Mouse (Mus musculus) neural tube, embryonic 11.5 days (tissue): Measurements from ENCODE around the gene Snrpg. TPM values are rescaled to one million over a fixed set of nuclear protein-coding genes. Genes with fewer than 3 reads are reported as not detected.
"Not testable (repeated sequence)": the region's sequence is repeated elsewhere in the genome, so short reads cannot be mapped to it uniquely, and the experiment has no call there.

Experiments
- ATAC-seq: fragments of 200-750 bp; cut with Nextera tagmentation; 2 replicates; pipeline ENCODE4 v1.8.0; 2017; ENCODE audit warnings: moderate number of reproducible peaks, mild to moderate bottlenecking, moderate TSS enrichment, moderate library complexity; ENCODE audit not compliant: insufficient read depth, low FRiP score, low TSS enrichment
- DNase-seq: peaks from one replicate; pipeline ENCODE4 v3.0.0-alpha.2; 2015; ENCODE audit warnings: low spot score
- H3K27ac ChIP-seq: fragments of 300-500 bp; sonication (generic); 2 replicates; pipeline ENCODE4 v1.5.1; 2014; ENCODE audit warnings: low read depth, mild to moderate bottlenecking, low read length
- H3K27me3 ChIP-seq: fragments of 300-500 bp; sonication (generic); 2 replicates; pipeline ENCODE4 v1.6.1; 2014; ENCODE audit warnings: mild to moderate bottlenecking, low read length, mixed read lengths; ENCODE audit not compliant: control insufficient read depth, insufficient read depth
- H3K36me3 ChIP-seq: fragments of 300-500 bp; sonication (generic); 2 replicates; pipeline ENCODE4 v1.6.1; 2014; ENCODE audit warnings: mild to moderate bottlenecking, low read length, moderate library complexity, mixed read lengths; ENCODE audit not compliant: control insufficient read depth, insufficient read depth
- H3K4me1 ChIP-seq: fragments of 300-500 bp; sonication (generic); 2 replicates; pipeline ENCODE4 v1.6.1; 2014; ENCODE audit warnings: low read length, mixed read lengths; ENCODE audit not compliant: control insufficient read depth, insufficient read depth
- H3K4me2 ChIP-seq: fragments of 300-500 bp; sonication (generic); 2 replicates; pipeline ENCODE4 v1.6.1; 2014; ENCODE audit warnings: low read depth, mild to moderate bottlenecking, moderate library complexity
- H3K4me3 ChIP-seq: fragments of 300-500 bp; sonication (generic); 2 replicates; pipeline ENCODE4 v1.5.1; 2014; ENCODE audit warnings: low read depth, low read length
- H3K9ac ChIP-seq: fragments of 300-500 bp; sonication (generic); 2 replicates; pipeline ENCODE4 v1.6.1; 2014; ENCODE audit warnings: mild to moderate bottlenecking, low read length
- H3K9me3 ChIP-seq: fragments of 300-500 bp; sonication (generic); 2 replicates; pipeline ENCODE4 v1.6.1; 2016; ENCODE audit warnings: low read length; ENCODE audit not compliant: control insufficient read depth
- WGBS: fragments of 180-500 bp; shearing (Covaris S2); extraction: QIAGEN DNeasy Blood & Tissue Kit; methylation state at CpG from one replicate; pipeline ENCODE4 v1.1.7; 2014; 5-methylcytosine and 5-hydroxymethylcytosine counted together
- polyA plus RNA-seq: library from polyadenylated mRNA; unstranded; fragments of >200 nt; fragmentation: Nextera tagmentation; extraction: Ambion mirVana; gene quantifications from 2 replicates; pipeline ENCODE4 v1.2.1, GENCODE M21; 2014

Snrpg gene
- polyA plus RNA-seq, 1 experiment from 2014 or later: 658 TPM

GRCm38 (mm10) chr6:86371950-86372516 lies 929 bp downstream of the Snrpg start:
- H3K27ac ChIP-seq: peak overlapping the region; percentile 83
- peak overlapping the region; percentile 89 for H3K4me2 ChIP-seq
- peak overlapping the region; percentile 88 for H3K9ac ChIP-seq
- peaks cover 13% of the 10 kb centered on the region for H3K4me1 ChIP-seq
- 5% methylated on average over 12 of the region's 12 CpGs for WGBS
- H3K36me3 ChIP-seq: peaks cover 5% of the 10 kb centered on the region
- ATAC-seq (no peak), DNase-seq (no peak)
- H3K4me3 ChIP-seq: peak overlapping the region; percentile 76
- no peaks in the 10 kb centered on the region for H3K9me3 ChIP-seq
- H3K27me3 ChIP-seq: no peaks in the 10 kb centered on the region

GRCm38 (mm10) chr6:86373556-86373955 lies 2.5 kb downstream of the Snrpg start:
- DNase-seq: no peak
- Histone ChIP-seq H3K9ac (no peak overlapping the region), H3K4me2 (no peak overlapping the region), H3K9me3 (no peaks in the 10 kb centered on the region), H3K4me1 (peaks cover 13% of the 10 kb centered on the region), H3K4me3 (no peak overlapping the region), H3K27me3 (no peaks in the 10 kb centered on the region), H3K36me3 (peaks cover 12% of the 10 kb centered on the region), H3K27ac (no peak overlapping the region)
- 96% methylated on average over 6 of the region's 6 CpGs for WGBS
- no peak for ATAC-seq

- peaks cover 14% of the 10 kb centered on the region for H3K36me3 ChIP-seq
- no peaks in the 10 kb centered on the region for H3K4me1 ChIP-seq
- 93% methylated on average over 3 of the region's 3 CpGs for WGBS
- no peaks in the 10 kb centered on the region for H3K9me3 ChIP-seq
- no peaks in the 10 kb centered on the region for H3K27me3 ChIP-seq
- ATAC-seq (no peak), DNase-seq (no peak)
- no peak overlapping the region for H3K27ac ChIP-seq
- H3K4me2 ChIP-seq: no peak overlapping the region
- H3K4me3 ChIP-seq: no peak overlapping the region
- no peak overlapping the region for H3K9ac ChIP-seq
Measured at GRCm38 (mm10) chr6:86378341-86378740, 7.2 kb downstream of the Snrpg start.

GRCm38 (mm10) chr6:86380112-86380511 lies 9.0 kb downstream of the Snrpg start:
- not testable (repeated sequence) for H3K27ac ChIP-seq, DNase-seq, H3K4me2 ChIP-seq, H3K27me3 ChIP-seq, H3K4me3 ChIP-seq, H3K9ac ChIP-seq, ATAC-seq, H3K9me3 ChIP-seq, H3K4me1 ChIP-seq
- peaks cover 14% of the 10 kb centered on the region for H3K36me3 ChIP-seq
- 66% methylated on average over 6 of the region's 8 CpGs for WGBS

- Histone ChIP-seq H3K4me1 (no peaks in the 10 kb centered on the region), H3K4me3 (no peak overlapping the region), H3K36me3 (peaks cover 10% of the 10 kb centered on the region), H3K9me3 (no peaks in the 10 kb centered on the region), H3K9ac (no peak overlapping the region), H3K4me2 (no peak overlapping the region), H3K27me3 (no peaks in the 10 kb centered on the region), H3K27ac (no peak overlapping the region)
- no peak for DNase-seq
- ATAC-seq: no peak
Measured at GRCm38 (mm10) chr6:86382551-86382950, 11.4 kb downstream of the Snrpg start.

- no peak for ATAC-seq
- Histone ChIP-seq H3K27ac (no peak overlapping the region), H3K4me3 (no peak overlapping the region), H3K9me3 (no peaks in the 10 kb centered on the region), H3K9ac (no peak overlapping the region), H3K27me3 (no peaks in the 10 kb centered on the region), H3K36me3 (peaks cover 8% of the 10 kb centered on the region), H3K4me1 (no peaks in the 10 kb centered on the region), H3K4me2 (no peak overlapping the region)
- DNase-seq: no peak
- 43% methylated on average over 16 of the region's 16 CpGs for WGBS
Measured at GRCm38 (mm10) chr6:86383370-86383769, 12.3 kb downstream of the Snrpg start.

- Histone ChIP-seq H3K36me3 (peaks cover 12% of the 10 kb centered on the region), H3K27ac (no peak overlapping the region), H3K4me1 (no peaks in the 10 kb centered on the region), H3K9ac (no peak overlapping the region), H3K27me3 (no peaks in the 10 kb centered on the region), H3K4me2 (no peak overlapping the region), H3K4me3 (no peak overlapping the region), H3K9me3 (no peaks in the 10 kb centered on the region)
- DNase-seq (no peak), ATAC-seq (no peak)
- WGBS: 77% methylated on average over 4 of the region's 4 CpGs
Measured at GRCm38 (mm10) chr6:86384692-86385091, 13.6 kb downstream of the Snrpg start.

- WGBS: 89% methylated on average over 5 of the region's 5 CpGs
- Histone ChIP-seq H3K27ac (no peak overlapping the region), H3K36me3 (peaks cover 18% of the 10 kb centered on the region), H3K4me3 (no peak overlapping the region), H3K4me2 (no peak overlapping the region), H3K9me3 (no peaks in the 10 kb centered on the region), H3K4me1 (no peaks in the 10 kb centered on the region), H3K27me3 (no peaks in the 10 kb centered on the region), H3K9ac (no peak overlapping the region)
- ATAC-seq (no peak), DNase-seq (no peak)
Measured at GRCm38 (mm10) chr6:86385362-86386104, 14.4 kb downstream of the Snrpg start.

- H3K9ac ChIP-seq: no peak overlapping the region
- no peak for ATAC-seq
- H3K9me3 ChIP-seq: no peaks in the 10 kb centered on the region
- H3K4me3 ChIP-seq: no peak overlapping the region
- H3K4me1 ChIP-seq: no peaks in the 10 kb centered on the region
- peaks cover 24% of the 10 kb centered on the region for H3K36me3 ChIP-seq
- no peak overlapping the region for H3K4me2 ChIP-seq
- DNase-seq: no peak
- no peaks in the 10 kb centered on the region for H3K27me3 ChIP-seq
- no peak overlapping the region for H3K27ac ChIP-seq
- 88% methylated on average over 12 of the region's 12 CpGs for WGBS
Measured at GRCm38 (mm10) chr6:86387313-86387712, 16.2 kb downstream of the Snrpg start.
